In the genomic region with DNA sequence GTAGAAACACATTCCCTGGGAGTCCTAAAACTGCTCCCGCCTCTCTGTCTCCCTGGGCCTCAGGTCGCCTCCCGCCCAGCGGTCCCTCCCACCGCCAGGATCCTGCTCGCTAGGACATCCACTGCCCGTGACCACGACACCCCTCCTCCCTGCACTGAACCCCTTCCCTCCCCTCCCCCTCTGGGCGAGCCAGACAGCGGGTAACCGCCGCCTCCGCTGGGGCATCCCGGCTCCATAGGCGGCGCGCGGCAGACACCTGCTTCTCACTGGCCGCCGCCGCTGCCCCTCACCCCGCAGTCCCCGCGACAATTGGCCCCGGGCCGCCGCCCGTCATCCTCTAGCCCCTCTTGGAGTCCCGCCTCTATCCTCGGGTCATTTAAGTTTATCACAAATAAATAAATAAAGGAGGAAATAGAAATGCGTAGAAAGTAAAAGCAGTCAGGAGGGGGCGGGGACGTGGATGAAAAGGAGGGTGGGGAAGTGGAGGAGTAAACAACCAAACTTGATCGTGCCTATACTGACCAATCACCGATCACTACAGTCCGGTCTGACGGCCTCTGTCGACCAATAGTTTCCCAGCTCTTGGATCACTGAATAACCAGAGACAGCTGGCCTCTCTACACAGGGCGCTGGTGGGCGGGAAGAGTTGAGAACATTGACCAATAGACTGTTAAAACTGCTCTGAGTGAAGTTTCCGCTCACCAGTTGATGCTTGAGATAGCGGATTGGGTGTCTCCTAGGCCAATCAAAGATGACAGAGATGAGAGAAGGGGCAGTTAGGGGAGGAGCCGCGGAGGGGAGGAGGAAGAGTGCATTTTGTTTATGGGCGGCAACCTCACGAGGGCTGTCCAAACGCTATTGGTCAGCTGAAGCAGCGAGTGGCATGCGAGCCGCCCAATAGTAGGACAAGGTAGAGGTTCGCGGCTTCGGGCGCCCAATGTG, we compare ENCODE assay signal across 8 mouse cellular contexts. TPM values are rescaled to one million over a fixed set of nuclear protein-coding genes. Genes with fewer than 3 reads are reported as not detected.
A peak's percentile ranks its signal among the peaks of the same experiment; 100 is the strongest.
DNase-seq lines count a peak whose midpoint lies in the region; ATAC-seq and TF ChIP-seq lines count a peak whose summit lies in the region.

No protein-coding gene starts in this region.

- H3K9ac ChIP-seq in forebrain, embryonic 16.5 days (replicated peaks; ENCODE audit: low read depth, low read length): peak overlapping the region; percentile 78
- peak overlapping the region; percentile 47 for H3K9ac ChIP-seq in lung, embryonic 14.5 days

- H3K27me3 ChIP-seq in G1E (ENCODE audit: insufficient read depth, low read length): no peaks in the 10 kb centered on the region
- H3K27me3 ChIP-seq in forebrain, embryonic 16.5 days (replicated peaks; ENCODE audit: control insufficient read depth, insufficient read depth, low read length): no peaks in the 10 kb centered on the region
- no peaks in the 10 kb centered on the region for H3K27me3 ChIP-seq in lung, embryonic 14.5 days (ENCODE audit: insufficient read depth, low read length)
- no peaks in the 10 kb centered on the region for H3K27me3 ChIP-seq in thymus, adult 2 months (ENCODE audit: control insufficient read depth, insufficient read depth, low read length)

- peak overlapping the region; percentile 97 for H3K27ac ChIP-seq in forebrain, embryonic 16.5 days (ENCODE audit: low read length)
- peak overlapping the region; percentile 96 for H3K27ac ChIP-seq in layer of hippocampus, adult 2 months
- H3K27ac ChIP-seq in lung, embryonic 14.5 days (ENCODE audit: low read depth): peak overlapping the region; percentile 99
- peak overlapping the region; percentile 100 for H3K27ac ChIP-seq in olfactory bulb, adult 2 months (ENCODE audit: insufficient read depth, low read depth, low read length)
- peak overlapping the region; percentile 82 for H3K27ac ChIP-seq in thymus, adult 2 months (ENCODE audit: control insufficient read depth, insufficient read depth, low read length)

- H3K36me3 ChIP-seq in G1E (replicated peaks): no peaks in the 10 kb centered on the region
- no peaks in the 10 kb centered on the region for H3K36me3 ChIP-seq in forebrain, embryonic 16.5 days (ENCODE audit: control insufficient read depth, insufficient read depth)
- no peaks in the 10 kb centered on the region for H3K36me3 ChIP-seq in lung, embryonic 14.5 days (ENCODE audit: insufficient read depth)
- H3K36me3 ChIP-seq in thymus, adult 2 months (ENCODE audit: control insufficient read depth, insufficient read depth, low read length): no peaks in the 10 kb centered on the region

- intact Hi-C loops in heart, postnatal 36 days (cut with DNase I): loop anchor here (5.0 kb wide), 1 partner anchor 38 kb away; no protein-coding TSS in a partner anchor

- peak; percentile 80 for ATAC-seq in G1E (ENCODE audit: extremely low read depth, insufficient number of reproducible peaks, low FRiP score, poor library complexity, severe bottlenecking)
- peak; percentile 95 for ATAC-seq in forebrain, embryonic 16.5 days
- peak; percentile 96 for ATAC-seq in lung, embryonic 14.5 days (ENCODE audit: insufficient read depth)

- peak overlapping the region; percentile 74 for H3K4me3 ChIP-seq in G1E (ENCODE audit: low read depth, low read length)
- peak overlapping the region; percentile 86 for H3K4me3 ChIP-seq in forebrain, embryonic 16.5 days (replicated peaks; ENCODE audit: low read length)
- peak overlapping the region; percentile 83 for H3K4me3 ChIP-seq in layer of hippocampus, adult 2 months
- H3K4me3 ChIP-seq in lung, embryonic 14.5 days (ENCODE audit: low read depth, low read length): peak overlapping the region; percentile 63
- H3K4me3 ChIP-seq in olfactory bulb, adult 2 months (ENCODE audit: insufficient read depth, low read depth, low read length): peak overlapping the region; percentile 99
- H3K4me3 ChIP-seq in thymus, adult 2 months (ENCODE audit: control insufficient read depth, insufficient read depth, low read length): peak overlapping the region; percentile 85

- TF ChIP-seq POLR2A in olfactory bulb, adult 2 months (IDR thresholded peaks at IDR 0.05; ENCODE audit: insufficient read depth, low read depth, low read length): peak; percentile 79; the same call in 1 of the 2 replicates
- peak; percentile 37; the same call in 1 of the 2 replicates for TF ChIP-seq POLR2A in thymus, adult 2 months (IDR thresholded peaks at IDR 0.05; ENCODE audit: control insufficient read depth, extremely low read depth, insufficient read depth, low read length, poor library complexity)

- no peaks in the 10 kb centered on the region for H3K9me3 ChIP-seq in G1E (replicated peaks)
- no peaks in the 10 kb centered on the region for H3K9me3 ChIP-seq in forebrain, embryonic 16.5 days (ENCODE audit: control insufficient read depth, low read length)
- H3K9me3 ChIP-seq in lung, embryonic 14.5 days (ENCODE audit: low read depth, low read length): no peaks in the 10 kb centered on the region

- peak overlapping the region; percentile 50 for H3K4me2 ChIP-seq in forebrain, embryonic 16.5 days (ENCODE audit: low read length)
- peak overlapping the region; percentile 59 for H3K4me2 ChIP-seq in lung, embryonic 14.5 days

- WGBS in forebrain, embryonic 16.5 days: under 1% methylated on average over 54 of the region's 54 CpGs
- under 1% methylated on average over 54 of the region's 54 CpGs for WGBS in lung, embryonic 14.5 days
- WGBS in olfactory bulb, adult 2 months: 1% methylated on average over 54 of the region's 54 CpGs
- WGBS in thymus, adult 2 months: under 1% methylated on average over 54 of the region's 54 CpGs

- H3K4me1 ChIP-seq in G1E (ENCODE audit: insufficient read depth, low read depth, low read length): peaks cover 20% of the 10 kb centered on the region
- H3K4me1 ChIP-seq in forebrain, embryonic 16.5 days (replicated peaks; ENCODE audit: control insufficient read depth, insufficient read depth, low read length): peaks cover 8% of the 10 kb centered on the region
- H3K4me1 ChIP-seq in lung, embryonic 14.5 days (ENCODE audit: insufficient read depth): no peaks in the 10 kb centered on the region
- H3K4me1 ChIP-seq in olfactory bulb, adult 2 months (ENCODE audit: control insufficient read depth, insufficient read depth, low read length): peaks cover 2% of the 10 kb centered on the region; the same call in 1 of the 2 replicates
- H3K4me1 ChIP-seq in thymus, adult 2 months (replicated peaks; ENCODE audit: control insufficient read depth, insufficient read depth, low read length): peaks cover 2% of the 10 kb centered on the region; the same call in 1 of the 2 replicates

- TF ChIP-seq CTCF in G1E (IDR thresholded peaks at IDR 0.05; ENCODE audit: low read depth, low read length): no peak
- TF ChIP-seq CTCF in layer of hippocampus, adult 2 months (conservative IDR thresholded peaks at IDR 0.05): peak; percentile 47
- no peak for TF ChIP-seq CTCF in lung, embryonic 14.5 days (IDR thresholded peaks at IDR 0.05; ENCODE audit: low read depth)
- TF ChIP-seq CTCF in olfactory bulb, adult 2 months (IDR thresholded peaks at IDR 0.05; ENCODE audit: insufficient read depth, low read depth, low read length): no peak
- no peak for TF ChIP-seq CTCF in thymus, adult 2 months (IDR thresholded peaks at IDR 0.05; ENCODE audit: borderline replicate concordance, control insufficient read depth, extremely low read depth, insufficient read depth, low read length, poor library complexity)

- peak; percentile 81 for DNase-seq in G1E (ENCODE audit: low spot score)
- DNase-seq in cerebellum, adult 18-20 months: peak; percentile 97 to 99
- DNase-seq in heart, postnatal 36 days: peak; percentile 98
- peak; percentile 96 to 99 for DNase-seq in layer of hippocampus, adult 2 months (ENCODE audit: low spot score in 2 of 2)
- peak; percentile 99 for DNase-seq in lung, embryonic 14.5 days
- DNase-seq in thymus, adult 2 months: peak; percentile 98

RNA-seq across cellular contexts. Expression of gene Zbtb20, which starts 0.5 kb away (rescaled TPM):
- total RNA-seq in G1E (2014; fragmentation: Nextera tagmentation) (15.8 and 18.1 TPM in 2 replicates), G1E (2017) (4.9 and 6.6 TPM in 2 replicates)
- 1.5 and 1.8 TPM in 2 replicates for polyA plus RNA-seq in G1E (2012)
- 126 and 138 TPM in 2 replicates for polyA plus RNA-seq in forebrain, embryonic 16.5 days (2015; fragmentation: Nextera tagmentation; extraction: Ambion mirVana)
- total RNA-seq in heart, postnatal 36 days (2021): 100 to 1,000 TPM; 196 to 202 TPM
- total RNA-seq in layer of hippocampus, adult 2 months (2021): 100 to 1,000 TPM; 335 to 353 TPM
- 17.6 and 20.2 TPM in 2 replicates for polyA plus RNA-seq in lung, embryonic 14.5 days (2014; fragmentation: Nextera tagmentation; extraction: Ambion mirVana)
- 72.7 and 297 TPM in 2 replicates for polyA plus RNA-seq in olfactory bulb, adult 2 months (2012; ENCODE audit: insufficient read depth, insufficient read length, low replicate concordance, missing spikeins)
- polyA plus RNA-seq in thymus, adult 2 months (2012; rRNA removed): 13.5 and 19.1 TPM in 2 replicates

Comparison
In these comparisons a context has a peak if more than half of its experiments do, and no peak if none do; other contexts are left out.
1. Peak in every context shown above with its lines: DNase-seq, ATAC-seq, H3K4me3 ChIP-seq and H3K27ac ChIP-seq.